Mouse (Mus musculus): ENCODE results near the gene Pabpn1l. TPM values are rescaled to one million over a fixed set of nuclear protein-coding genes. Genes with fewer than 3 reads are reported as not detected.

The Pabpn1l gene
- polyA plus RNA-seq (2015; fragmentation: Nextera tagmentation; extraction: Ambion mirVana): not detected in 2 replicates

GRCm38 (mm10) chr8:122622727-122623126 lies at the start of gene Pabpn1l:
Pabpn1l (minus strand) TSS chr8:122622739.
- WGBS: 49% methylated on average over 6 of the region's 6 CpGs
- H3K9me3 ChIP-seq: no peaks in the 10 kb centered on the region
- ATAC-seq (ENCODE audit: borderline replicate concordance, extremely low read depth, low FRiP score, low TSS enrichment): no peak

GRCm38 (mm10) chr8:122671894-122672293 lies 49.4 kb upstream of the Pabpn1l start:
- H3K9me3 ChIP-seq: no peaks in the 10 kb centered on the region
- no peak overlapping the region for H3K27ac ChIP-seq
- H3K4me2 ChIP-seq: no peak overlapping the region
- H3K4me3 ChIP-seq: no peak overlapping the region
- no peak overlapping the region for H3K9ac ChIP-seq
- peaks cover 61% of the 10 kb centered on the region for H3K27me3 ChIP-seq
- no peaks in the 10 kb centered on the region for H3K36me3 ChIP-seq
- peaks cover 26% of the 10 kb centered on the region for H3K4me1 ChIP-seq
- ATAC-seq (ENCODE audit: borderline replicate concordance, extremely low read depth, low FRiP score, low TSS enrichment): no peak
- 58% methylated on average over 6 of the region's 6 CpGs for WGBS

More at GRCm38 (mm10) chr8:122622727-122623126, at the start of gene Pabpn1l:
- no peak within 1 kb of the TSS for H3K27ac ChIP-seq
- H3K4me1 ChIP-seq: peaks cover 4% of the 10 kb centered on the region
- H3K9ac ChIP-seq: no peak within 1 kb of the TSS
- no peak within 1 kb of the TSS for H3K4me2 ChIP-seq
- no peaks in the 10 kb centered on the region; the same call in 1 of the 2 replicates for H3K27me3 ChIP-seq
- no peak within 1 kb of the TSS for H3K4me3 ChIP-seq
- no peaks in the 10 kb centered on the region for H3K36me3 ChIP-seq

- no peak overlapping the region for H3K4me3 ChIP-seq
- no peak overlapping the region for H3K4me2 ChIP-seq
- peaks cover 49% of the 10 kb centered on the region for H3K27me3 ChIP-seq
- H3K9me3 ChIP-seq: no peaks in the 10 kb centered on the region
- no peaks in the 10 kb centered on the region for H3K36me3 ChIP-seq
- 77% methylated on average over 3 of the region's 3 CpGs for WGBS
- ATAC-seq (ENCODE audit: borderline replicate concordance, extremely low read depth, low FRiP score, low TSS enrichment): no peak
- H3K27ac ChIP-seq: no peak overlapping the region
- peaks cover 25% of the 10 kb centered on the region for H3K4me1 ChIP-seq
- H3K9ac ChIP-seq: no peak overlapping the region
These were observed 48.2 kb upstream of the Pabpn1l start for GRCm38 (mm10) chr8:122670718-122671117.

GRCm38 (mm10) chr8:122670001-122670400 lies 47.5 kb upstream of the Pabpn1l start:
- 22% methylated on average over 11 of the region's 11 CpGs for WGBS
- no peak overlapping the region for H3K4me3 ChIP-seq
- H3K27ac ChIP-seq: no peak overlapping the region
- H3K9ac ChIP-seq: no peak overlapping the region
- H3K27me3 ChIP-seq: peaks cover 47% of the 10 kb centered on the region
- H3K4me2 ChIP-seq: no peak overlapping the region
- no peaks in the 10 kb centered on the region for H3K9me3 ChIP-seq
- no peak for ATAC-seq (ENCODE audit: borderline replicate concordance, extremely low read depth, low FRiP score, low TSS enrichment)
- H3K4me1 ChIP-seq: peaks cover 31% of the 10 kb centered on the region
- no peaks in the 10 kb centered on the region for H3K36me3 ChIP-seq

- Histone ChIP-seq H3K4me3 (no peak overlapping the region), H3K4me1 (peaks cover 37% of the 10 kb centered on the region), H3K27ac (no peak overlapping the region), H3K27me3 (peaks cover 44% of the 10 kb centered on the region), H3K9me3 (no peaks in the 10 kb centered on the region), H3K4me2 (no peak overlapping the region), H3K9ac (no peak overlapping the region), H3K36me3 (no peaks in the 10 kb centered on the region)
- no peak for ATAC-seq (ENCODE audit: borderline replicate concordance, extremely low read depth, low FRiP score, low TSS enrichment)
- 39% methylated on average over 5 of the region's 5 CpGs for WGBS
These were observed 46.8 kb upstream of the Pabpn1l start for GRCm38 (mm10) chr8:122669370-122669769.

GRCm38 (mm10) chr8:122667854-122668253 lies 45.3 kb upstream of the Pabpn1l start:
- H3K4me1 ChIP-seq: peaks cover 51% of the 10 kb centered on the region

GRCm38 (mm10) chr8:122666827-122667226 lies 44.3 kb upstream of the Pabpn1l start:
- 34% methylated on average over 12 of the region's 12 CpGs for WGBS

More at GRCm38 (mm10) chr8:122667854-122668253, 45.3 kb upstream of the Pabpn1l start:
- ATAC-seq (ENCODE audit: borderline replicate concordance, extremely low read depth, low FRiP score, low TSS enrichment): no peak
- no peak overlapping the region for H3K9ac ChIP-seq
- no peak overlapping the region for H3K27ac ChIP-seq
- peaks cover 28% of the 10 kb centered on the region for H3K27me3 ChIP-seq
- no peak overlapping the region for H3K4me3 ChIP-seq
- no peaks in the 10 kb centered on the region for H3K9me3 ChIP-seq
- H3K36me3 ChIP-seq: no peaks in the 10 kb centered on the region
- H3K4me2 ChIP-seq: no peak overlapping the region
- 76% methylated on average over 11 of the region's 11 CpGs for WGBS

GRCm38 (mm10) chr8:122666338-122666764 lies 43.8 kb upstream of the Pabpn1l start:
- Histone ChIP-seq H3K27me3 (peaks cover 15% of the 10 kb centered on the region; the same call in 1 of the 2 replicates), H3K27ac (peak overlapping the region; percentile 84), H3K9ac (no peak overlapping the region), H3K36me3 (no peaks in the 10 kb centered on the region), H3K4me1 (peaks cover 64% of the 10 kb centered on the region), H3K9me3 (no peaks in the 10 kb centered on the region), H3K4me2 (peak overlapping the region; percentile 10; the same call in 1 of the 2 replicates), H3K4me3 (no peak overlapping the region)
- no peak; the same call in 1 of the 2 replicates for ATAC-seq (ENCODE audit: borderline replicate concordance, extremely low read depth, low FRiP score, low TSS enrichment)
- WGBS: 28% methylated on average over 9 of the region's 9 CpGs

More at GRCm38 (mm10) chr8:122666827-122667226, 44.3 kb upstream of the Pabpn1l start:
- ATAC-seq (ENCODE audit: borderline replicate concordance, extremely low read depth, low FRiP score, low TSS enrichment): peak; percentile 21; the same call in 1 of the 2 replicates
- 0 out of 2 replicates have a peak overlapping the region, but pooled peaks have one; percentile 10 for H3K4me2 ChIP-seq
- peak overlapping the region; percentile 84 for H3K27ac ChIP-seq
- no peak overlapping the region for H3K9ac ChIP-seq
- no peaks in the 10 kb centered on the region for H3K36me3 ChIP-seq
- H3K27me3 ChIP-seq: peaks cover 20% of the 10 kb centered on the region
- peaks cover 59% of the 10 kb centered on the region for H3K4me1 ChIP-seq
- no peaks in the 10 kb centered on the region for H3K9me3 ChIP-seq
- no peak overlapping the region for H3K4me3 ChIP-seq

- Histone ChIP-seq H3K4me2 (peak overlapping the region; percentile 24), H3K4me3 (no peak overlapping the region), H3K9ac (no peak overlapping the region), H3K9me3 (no peaks in the 10 kb centered on the region), H3K4me1 (peaks cover 70% of the 10 kb centered on the region), H3K36me3 (no peaks in the 10 kb centered on the region), H3K27ac (peak overlapping the region; percentile 84), H3K27me3 (peaks cover 9% of the 10 kb centered on the region; the same call in 1 of the 2 replicates)
- 55% methylated on average over 12 of the region's 14 CpGs for WGBS
- 0 out of 2 replicates have a peak, but pooled peaks have one; percentile 36 for ATAC-seq (ENCODE audit: borderline replicate concordance, extremely low read depth, low FRiP score, low TSS enrichment)
These were observed 43.3 kb upstream of the Pabpn1l start for GRCm38 (mm10) chr8:122665667-122666316.

- no peak for ATAC-seq (ENCODE audit: borderline replicate concordance, extremely low read depth, low FRiP score, low TSS enrichment)
- Histone ChIP-seq H3K4me2 (peak overlapping the region; percentile 24; the same call in 1 of the 2 replicates), H3K4me1 (peaks cover 73% of the 10 kb centered on the region), H3K9me3 (no peaks in the 10 kb centered on the region), H3K9ac (no peak overlapping the region), H3K27ac (peak overlapping the region; percentile 84), H3K27me3 (peaks cover 5% of the 10 kb centered on the region; the same call in 1 of the 2 replicates), H3K4me3 (no peak overlapping the region), H3K36me3 (no peaks in the 10 kb centered on the region)
- 35% methylated on average over 8 of the region's 8 CpGs for WGBS
These were observed 42.7 kb upstream of the Pabpn1l start for GRCm38 (mm10) chr8:122665221-122665620.

GRCm38 (mm10) chr8:122663670-122664069 lies 41.1 kb upstream of the Pabpn1l start:
- no peak for ATAC-seq (ENCODE audit: borderline replicate concordance, extremely low read depth, low FRiP score, low TSS enrichment)
- WGBS: 61% methylated on average over 5 of the region's 5 CpGs
- Histone ChIP-seq H3K4me1 (peaks cover 75% of the 10 kb centered on the region), H3K36me3 (no peaks in the 10 kb centered on the region), H3K27me3 (no peaks in the 10 kb centered on the region), H3K4me3 (no peak overlapping the region), H3K9me3 (no peaks in the 10 kb centered on the region), H3K4me2 (no peak overlapping the region), H3K27ac (no peak overlapping the region), H3K9ac (no peak overlapping the region)

- Histone ChIP-seq H3K4me2 (no peak overlapping the region), H3K4me1 (peaks cover 79% of the 10 kb centered on the region), H3K4me3 (no peak overlapping the region), H3K36me3 (no peaks in the 10 kb centered on the region), H3K9me3 (no peaks in the 10 kb centered on the region), H3K27me3 (no peaks in the 10 kb centered on the region), H3K9ac (no peak overlapping the region), H3K27ac (no peak overlapping the region)
- no peak for ATAC-seq (ENCODE audit: borderline replicate concordance, extremely low read depth, low FRiP score, low TSS enrichment)
- WGBS: 56% methylated on average over 3 of the region's 3 CpGs
These were observed 40.6 kb upstream of the Pabpn1l start for GRCm38 (mm10) chr8:122663106-122663505.

All from lung, embryonic 15.5 days (tissue).